Mouse (Mus musculus): ENCODE results near the gene Prl7b1.

The Prl7b1 gene

DNA sequence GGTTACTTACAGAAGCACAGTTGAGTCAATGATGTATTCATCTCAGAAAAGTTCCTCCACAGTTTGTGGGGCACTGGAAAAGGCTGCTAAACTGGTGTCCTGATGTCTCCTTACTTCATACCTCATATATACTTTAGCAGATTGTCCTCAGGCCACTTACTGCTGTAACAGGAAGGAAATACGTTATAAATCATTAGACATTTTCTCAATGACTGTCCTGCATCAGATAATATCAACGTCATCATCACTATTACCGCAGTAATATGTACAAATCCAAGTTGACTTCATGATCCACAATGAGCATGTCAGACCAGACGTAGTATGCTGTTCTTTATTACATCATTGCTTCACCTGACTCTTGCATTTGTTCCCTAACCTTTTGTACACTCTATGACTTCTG, at the start of gene Prl7b1:
Gene Prl7b1, minus strand, starts transcription at position 101 of the 400 bp plus-strand sequence.
- H3K4me3 ChIP-seq (replicated peaks; ENCODE audit: low read length) = no peak within 1 kb of the TSS
- no peaks in the 10 kb centered on the region for H3K36me3 ChIP-seq (ENCODE audit: insufficient read depth, low read length)
- no peaks in the 10 kb centered on the region for H3K9me3 ChIP-seq (ENCODE audit: low read length)
- no peaks in the 10 kb centered on the region for H3K4me1 ChIP-seq (replicated peaks; ENCODE audit: low read depth, low read length)
- no peak for TF ChIP-seq POU5F1 (IDR thresholded peaks at IDR 0.05; ENCODE audit: borderline replicate concordance, low read length)
- no peak for TF ChIP-seq CTCF (conservative IDR thresholded peaks at IDR 0.05; ENCODE audit: low read length)
- TF ChIP-seq NANOG (IDR thresholded peaks at IDR 0.05; ENCODE audit: borderline replicate concordance, low read length) = no peak
- no peaks in the 10 kb centered on the region for H3K27me3 ChIP-seq (ENCODE audit: insufficient read depth, low read length)

- no peak within 1 kb of the TSS for H3K4me3 ChIP-seq (replicated peaks; ENCODE audit: low read length)
- no peak for TF ChIP-seq POU5F1 (IDR thresholded peaks at IDR 0.05; ENCODE audit: borderline replicate concordance, low read length)
- no peak for TF ChIP-seq CTCF (conservative IDR thresholded peaks at IDR 0.05; ENCODE audit: low read length)
- no peak for TF ChIP-seq NANOG (IDR thresholded peaks at IDR 0.05; ENCODE audit: borderline replicate concordance, low read length)
- no peaks in the 10 kb centered on the region for H3K9me3 ChIP-seq (ENCODE audit: low read length)
- H3K27me3 ChIP-seq (ENCODE audit: insufficient read depth, low read length) = no peaks in the 10 kb centered on the region
- H3K36me3 ChIP-seq (ENCODE audit: insufficient read depth, low read length) = no peaks in the 10 kb centered on the region
- H3K4me1 ChIP-seq (replicated peaks; ENCODE audit: low read depth, low read length) = no peaks in the 10 kb centered on the region
These were observed 32.0 kb upstream of the Prl7b1 start, which contains the start of gene Prl7a1 for GRCm38 (mm10) chr13:27642393-27642792. Gene Prl7a1, minus strand, starts transcription at chr13:27642493.

DNA sequence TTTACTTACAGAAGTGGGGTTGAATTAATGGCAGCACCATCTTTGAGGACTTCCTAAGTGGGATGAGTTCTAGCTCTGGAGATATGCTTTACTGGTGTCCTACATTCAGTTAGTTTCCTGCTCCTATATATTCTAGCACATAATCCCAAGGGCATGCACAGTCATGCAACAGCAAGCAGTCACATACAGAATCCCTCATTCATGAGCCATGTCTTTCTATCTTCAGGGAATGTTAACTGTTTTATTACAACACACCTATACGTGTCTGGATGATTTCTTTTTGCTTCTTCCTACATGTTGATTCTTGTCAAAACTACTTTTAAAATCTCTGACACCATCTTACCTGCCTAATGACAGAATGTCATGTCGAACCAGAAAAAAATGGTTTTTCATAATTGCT, 28.3 kb downstream of the Prl7b1 start, which contains the start of gene Prl8a1:
Gene Prl8a1, minus strand, starts transcription at position 101 of the 400 bp plus-strand sequence.
- H3K4me3 ChIP-seq (replicated peaks; ENCODE audit: low read length) = no peak within 1 kb of the TSS
- H3K36me3 ChIP-seq (ENCODE audit: insufficient read depth, low read length) = no peaks in the 10 kb centered on the region
- H3K4me1 ChIP-seq (replicated peaks; ENCODE audit: low read depth, low read length) = no peaks in the 10 kb centered on the region
- H3K27me3 ChIP-seq (ENCODE audit: insufficient read depth, low read length) = no peaks in the 10 kb centered on the region
- TF ChIP-seq CTCF (conservative IDR thresholded peaks at IDR 0.05; ENCODE audit: low read length) = no peak
- no peak for TF ChIP-seq POU5F1 (IDR thresholded peaks at IDR 0.05; ENCODE audit: borderline replicate concordance, low read length)
- no peak for TF ChIP-seq NANOG (IDR thresholded peaks at IDR 0.05; ENCODE audit: borderline replicate concordance, low read length)
- no peaks in the 10 kb centered on the region for H3K9me3 ChIP-seq (ENCODE audit: low read length)

DNA sequence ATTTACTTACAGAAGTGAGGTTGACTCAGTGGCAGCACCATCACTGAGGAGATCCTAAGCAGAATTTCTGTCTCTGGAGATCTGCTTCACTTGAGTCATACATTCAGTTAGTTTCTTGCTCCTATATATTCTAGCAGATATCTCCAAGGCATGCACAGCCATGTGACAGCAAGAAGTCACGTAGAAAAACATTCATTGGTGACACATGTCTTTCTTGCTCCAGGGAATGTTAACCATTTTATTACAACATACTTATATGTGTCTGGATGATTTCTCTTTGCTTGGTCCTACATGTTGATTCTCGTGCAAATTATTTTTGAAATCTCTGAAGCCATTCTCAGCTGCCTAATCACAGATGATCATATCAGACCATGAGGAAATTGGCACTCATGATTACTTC, 45.9 kb downstream of the Prl7b1 start, which contains the start of gene Prl8a9:
Gene Prl8a9, minus strand, starts transcription at position 101 of the 400 bp plus-strand sequence.
- TF ChIP-seq NANOG (IDR thresholded peaks at IDR 0.05; ENCODE audit: borderline replicate concordance, low read length) (no peak), CTCF (conservative IDR thresholded peaks at IDR 0.05; ENCODE audit: low read length) (no peak), POU5F1 (IDR thresholded peaks at IDR 0.05; ENCODE audit: borderline replicate concordance, low read length) (no peak)
- no peaks in the 10 kb centered on the region for H3K27me3 ChIP-seq (ENCODE audit: insufficient read depth, low read length)
- no peaks in the 10 kb centered on the region for H3K36me3 ChIP-seq (ENCODE audit: insufficient read depth, low read length)
- H3K9me3 ChIP-seq (ENCODE audit: low read length) = no peaks in the 10 kb centered on the region
- no peaks in the 10 kb centered on the region for H3K4me1 ChIP-seq (replicated peaks; ENCODE audit: low read depth, low read length)
- H3K4me3 ChIP-seq (replicated peaks; ENCODE audit: low read length) = no peak within 1 kb of the TSS

DNA sequence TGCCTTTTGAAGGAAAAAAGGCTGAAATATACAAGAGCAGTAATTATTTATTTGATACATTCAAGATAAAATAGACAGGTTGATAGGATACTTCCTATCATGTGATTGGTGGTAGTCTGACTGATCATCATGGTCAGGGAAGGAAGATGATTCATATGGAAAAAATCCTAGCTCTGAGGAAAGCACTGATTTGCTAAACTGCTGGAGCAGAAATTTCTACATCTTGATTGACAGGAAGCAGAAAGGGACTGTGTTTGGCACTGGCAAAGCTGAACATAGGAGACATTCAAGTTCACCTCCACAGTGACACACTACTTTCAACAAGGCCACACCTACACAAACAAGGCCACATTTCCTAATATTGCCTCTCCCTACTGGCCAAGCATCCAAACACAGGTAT, 57.0 kb downstream of the Prl7b1 start:
- TF ChIP-seq CTCF (conservative IDR thresholded peaks at IDR 0.05; ENCODE audit: low read length) (no peak), NANOG (IDR thresholded peaks at IDR 0.05; ENCODE audit: borderline replicate concordance, low read length) (no peak), POU5F1 (IDR thresholded peaks at IDR 0.05; ENCODE audit: borderline replicate concordance, low read length) (no peak)
- Histone ChIP-seq H3K36me3 (ENCODE audit: insufficient read depth, low read length) (no peaks in the 10 kb centered on the region), H3K27me3 (ENCODE audit: insufficient read depth, low read length) (no peaks in the 10 kb centered on the region), H3K9me3 (ENCODE audit: low read length) (no peaks in the 10 kb centered on the region), H3K4me3 (replicated peaks; ENCODE audit: low read length) (no peak overlapping the region), H3K4me1 (replicated peaks; ENCODE audit: low read depth, low read length) (no peaks in the 10 kb centered on the region)
